Mouse (Mus musculus) monocyte, adult 5-6 weeks (primary cell): ENCODE measurements at regions not wholly inside any gene's neighbourhood (a gene's known extent, or its start where the extent isn't known, plus 50 kb on each side); places are given as distances from the start of the nearest gene placed in this dataset.

Source experiments
- ATAC-seq: fragments of 153-309, 156-312 bp; replicated peaks from 2 replicates; pipeline ENCODE4 v1.8.0; 2017; ENCODE audit warnings: mild to moderate bottlenecking; ENCODE audit not compliant: low TSS enrichment, insufficient number of reproducible peaks, severe bottlenecking, poor library complexity, low FRiP score

DNA sequence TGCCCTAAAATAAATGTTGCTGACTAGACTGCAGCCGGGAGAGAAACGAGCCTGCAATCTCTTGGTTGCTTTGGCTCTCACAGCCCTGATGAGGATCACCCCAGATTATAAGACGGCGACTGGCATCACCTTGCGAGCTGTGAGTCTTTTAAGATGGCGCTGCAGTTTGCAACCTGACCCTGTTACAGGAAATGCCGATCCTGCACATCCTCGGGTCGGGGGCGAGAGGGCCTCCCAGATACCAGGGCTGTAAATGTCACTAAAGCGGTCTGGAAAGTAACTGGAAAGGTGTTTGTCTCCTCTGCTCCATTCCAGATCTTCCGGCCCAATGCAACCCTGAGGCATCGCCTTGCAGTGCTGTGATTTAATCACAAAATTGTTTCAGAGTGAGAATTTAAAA lies 53.4 kb downstream of the Cartpt start:
- ATAC-seq, result no peak

DNA sequence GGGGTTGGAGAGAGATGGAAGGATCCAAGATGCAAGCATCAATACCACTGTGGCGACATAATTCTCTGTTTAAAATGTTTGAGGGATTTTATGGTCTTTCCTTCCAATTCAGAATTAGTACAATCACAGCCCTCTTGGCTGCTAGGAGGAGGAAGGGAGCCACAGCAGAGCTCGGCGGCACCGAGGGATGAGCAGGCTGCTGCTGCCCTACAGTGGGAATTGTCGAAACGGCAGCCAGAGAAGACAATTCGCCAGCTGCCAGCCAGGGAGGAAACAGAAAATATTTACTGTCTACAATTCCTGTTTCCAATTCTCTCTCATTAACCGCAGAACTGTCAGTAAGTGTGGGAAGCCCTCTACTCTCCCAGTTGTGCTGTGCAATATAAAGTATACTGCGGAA lies 58.3 kb downstream of the Cartpt start:
- no peak for ATAC-seq

DNA sequence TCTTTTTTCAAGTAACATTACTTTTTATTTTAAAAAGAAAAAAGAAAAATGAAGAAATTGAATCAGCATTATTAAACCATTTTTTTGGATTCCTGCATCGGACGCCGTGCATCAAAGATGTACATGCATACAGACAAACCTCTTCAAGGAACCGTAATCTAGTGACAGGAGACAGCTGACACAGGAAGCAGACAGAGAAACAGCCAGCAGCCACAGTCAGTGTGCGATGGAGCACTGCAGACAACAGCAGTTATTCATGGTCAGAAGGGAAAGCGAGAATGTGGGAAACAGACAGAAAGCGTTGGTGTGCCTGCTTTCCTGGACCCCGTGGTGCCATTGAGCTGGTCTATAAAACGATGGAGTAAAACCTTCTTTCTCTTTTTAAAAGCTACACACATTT lies 61.4 kb downstream of the Cartpt start:
- no peak for ATAC-seq

DNA sequence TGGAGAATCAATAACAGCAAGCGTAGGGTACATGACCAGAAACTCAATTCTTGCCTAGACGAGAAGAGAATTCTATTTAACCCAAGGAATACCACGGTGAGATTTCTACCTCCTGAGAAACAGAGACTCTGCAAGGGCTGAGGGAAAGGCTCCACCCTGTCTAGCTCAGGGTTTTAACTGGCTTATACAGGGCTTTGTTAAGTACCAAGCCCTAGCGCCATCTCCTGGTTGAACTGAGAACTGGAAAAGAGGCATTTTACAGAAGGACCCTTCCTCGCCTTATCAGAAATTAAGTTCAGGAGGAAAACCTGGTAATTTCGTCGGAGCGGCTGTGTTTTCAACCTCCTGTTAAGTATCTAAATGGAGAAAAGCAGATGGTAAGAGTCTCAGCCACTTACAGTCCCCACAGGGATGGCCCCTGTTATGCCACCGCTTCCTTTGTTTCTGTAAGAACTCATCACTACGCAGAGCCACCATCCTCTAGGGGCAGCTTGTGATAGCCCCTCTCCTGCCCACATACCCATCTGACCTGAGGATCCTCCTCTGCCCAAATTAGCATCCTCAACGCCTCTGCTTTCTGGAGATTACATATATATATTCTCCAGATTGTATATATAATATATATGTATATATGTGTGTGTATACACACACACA lies 63.0 kb downstream of the Cartpt start:
- no peak for ATAC-seq

DNA sequence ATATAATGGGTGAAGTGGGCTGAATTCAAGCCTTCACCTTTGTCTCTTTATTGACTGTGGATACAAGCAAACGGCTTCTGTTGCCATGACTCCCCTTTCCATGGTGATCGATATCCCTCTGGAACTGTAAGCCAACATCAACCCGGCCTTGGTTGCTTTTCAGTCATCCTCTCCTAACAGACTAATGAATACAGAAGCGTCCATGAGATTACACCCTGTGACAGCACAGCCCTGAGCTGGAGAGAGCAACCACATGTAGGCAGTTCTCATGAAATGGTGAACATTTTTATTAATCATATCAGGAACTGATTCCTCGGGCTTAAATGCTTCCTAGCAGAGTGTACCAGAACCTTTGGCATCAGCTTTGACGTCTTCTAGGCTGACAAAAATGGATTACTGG lies 63.7 kb downstream of the Cartpt start:
- ATAC-seq, result no peak

DNA sequence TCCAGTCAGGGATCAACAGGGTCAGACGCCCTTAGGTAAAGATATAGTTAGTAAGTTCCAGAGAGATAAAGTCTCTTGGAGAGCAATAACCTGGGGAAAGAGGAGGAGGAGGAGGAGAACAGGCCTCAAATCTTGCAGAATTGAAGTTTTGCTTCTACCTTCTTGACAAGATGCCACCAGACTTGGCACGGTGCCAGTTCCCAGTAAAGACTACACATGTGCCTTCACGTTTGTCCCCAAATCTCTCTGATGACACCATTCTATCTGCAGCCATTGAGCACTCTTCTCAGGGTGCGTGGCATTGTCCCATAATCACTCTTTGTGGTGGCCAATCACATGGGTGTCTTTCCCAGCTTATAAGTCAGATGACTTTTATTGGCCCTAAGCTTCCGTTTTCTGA lies 64.3 kb downstream of the Cartpt start:
- no peak for ATAC-seq

DNA sequence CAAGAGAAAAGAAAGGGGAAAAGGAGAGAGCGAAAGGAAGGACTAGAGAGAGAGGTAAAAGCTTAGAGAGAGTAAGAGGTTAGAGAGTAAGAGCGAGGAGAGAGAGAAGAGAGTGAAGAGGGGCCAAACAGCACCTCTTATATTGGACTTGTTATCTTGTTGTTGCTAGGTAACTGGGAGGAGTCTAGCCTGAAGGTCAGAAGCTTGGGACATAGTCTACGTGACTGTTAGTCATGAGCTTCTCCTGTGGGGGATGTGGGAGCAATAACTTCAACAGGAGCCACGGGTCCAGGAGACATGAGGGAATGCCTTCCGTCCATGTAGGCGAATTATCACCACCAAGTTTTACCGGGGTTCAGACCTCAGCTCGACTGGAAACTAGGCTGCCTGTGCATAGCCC lies 65.4 kb downstream of the Cartpt start:
- no peak for ATAC-seq

DNA sequence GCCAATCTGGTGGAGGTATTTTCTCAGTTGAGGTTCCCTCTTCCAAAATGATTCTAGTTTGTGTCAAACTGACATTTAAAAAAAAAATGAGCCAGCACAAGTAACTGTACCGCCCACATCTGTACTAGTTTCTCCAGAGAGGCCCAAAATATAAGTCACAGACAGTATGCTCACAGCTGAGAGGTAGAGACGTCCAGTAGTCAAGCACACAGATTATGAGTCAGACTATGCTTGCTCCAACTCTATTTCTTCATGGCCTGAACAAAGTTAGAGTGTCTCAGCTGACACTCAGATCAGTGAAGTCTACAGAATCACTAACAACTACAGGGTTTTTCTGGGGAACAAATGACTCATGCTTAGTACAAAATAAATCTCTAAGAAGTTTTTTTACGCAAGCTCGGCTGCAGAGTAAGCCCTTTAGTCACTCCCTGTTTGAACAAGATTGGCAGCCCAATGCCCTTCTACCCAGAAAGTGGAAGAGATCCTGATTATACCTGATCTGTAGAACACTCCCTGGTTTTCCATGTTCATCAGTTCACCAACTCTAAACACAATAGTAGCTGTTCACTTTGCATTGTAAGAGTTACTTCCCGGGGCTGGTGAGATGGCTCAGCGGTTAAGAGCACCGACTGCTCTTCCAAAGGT lies 70.7 kb downstream of the Cartpt start:
- ATAC-seq, result no peak

DNA sequence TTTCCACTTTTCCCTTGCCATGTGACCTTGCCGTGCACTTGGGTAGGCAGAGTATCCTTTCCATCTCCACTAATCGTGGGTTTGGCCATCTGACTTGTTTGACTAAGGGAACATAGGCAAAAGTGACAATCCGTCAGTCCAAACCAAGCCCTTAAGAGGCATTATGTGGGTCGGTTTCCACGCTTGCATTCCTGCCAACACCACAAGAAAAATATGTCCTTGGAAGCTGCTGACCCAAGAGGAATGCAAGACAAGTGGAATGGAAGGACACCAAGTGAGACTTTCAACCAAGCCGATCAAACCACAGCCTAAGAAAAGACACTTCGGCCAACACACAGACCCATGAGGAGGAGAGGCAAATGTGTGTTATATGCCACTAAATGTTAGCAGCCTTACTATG lies 73.3 kb downstream of the Cartpt start:
- ATAC-seq, result no peak

DNA sequence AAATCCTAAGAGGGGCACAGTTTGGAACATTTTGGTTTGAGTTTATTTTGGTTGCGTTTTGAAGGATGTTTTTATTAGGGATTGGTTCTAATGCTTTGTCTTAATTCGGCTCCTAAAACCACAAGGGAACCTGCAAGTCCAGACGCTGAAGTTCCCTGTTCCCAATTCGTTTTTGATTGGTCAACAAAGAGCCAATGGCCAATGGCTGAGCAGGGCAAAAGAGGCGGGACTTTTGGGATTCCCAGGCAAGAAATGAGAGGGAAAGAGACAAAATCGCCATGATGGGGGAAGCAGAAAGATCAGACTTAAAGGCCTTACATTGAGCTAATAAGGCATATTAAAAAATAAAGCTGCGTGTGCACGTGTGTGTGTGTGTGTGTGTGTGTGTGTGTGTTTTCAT lies 76.3 kb downstream of the Cartpt start:
- ATAC-seq, result no peak

DNA sequence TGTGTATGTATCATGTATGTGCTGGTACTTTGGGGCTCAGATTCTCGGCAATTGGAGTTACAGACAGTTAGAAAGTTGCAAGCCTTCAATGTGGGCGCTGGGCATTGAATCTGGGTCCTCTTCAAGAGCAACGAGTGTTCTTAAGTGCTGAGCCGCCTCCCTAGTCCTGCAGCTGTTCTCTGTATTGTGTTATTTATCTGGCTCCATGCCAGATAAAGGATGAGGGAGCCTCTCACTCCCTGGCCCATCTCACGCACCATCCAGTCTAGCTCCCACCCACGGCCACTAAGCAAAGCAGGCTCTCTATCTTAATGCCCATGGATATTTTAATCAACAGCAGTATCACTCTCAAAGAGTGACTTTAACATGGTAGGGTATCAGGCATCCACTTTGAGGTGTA lies 84.2 kb downstream of the Cartpt start:
- no peak for ATAC-seq

DNA sequence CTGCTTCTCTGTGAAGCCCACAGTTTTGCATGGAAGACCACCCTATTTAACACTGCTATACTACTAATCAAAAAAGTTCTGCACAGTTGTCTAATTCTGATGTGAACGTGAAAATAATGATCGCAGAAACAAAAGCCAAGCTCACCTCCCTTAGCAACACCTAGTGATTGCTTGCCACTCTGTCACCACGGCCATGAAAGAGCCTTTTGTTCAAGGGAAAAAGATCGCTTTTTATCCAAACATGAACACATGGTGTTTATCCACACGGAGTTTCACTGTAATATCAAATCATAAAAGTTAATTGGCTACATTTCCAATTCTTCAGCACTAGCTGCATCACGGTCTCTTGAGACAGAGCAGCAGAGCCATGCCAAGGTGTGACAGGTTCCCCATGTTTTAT lies 85.1 kb downstream of the Cartpt start:
- no peak for ATAC-seq

DNA sequence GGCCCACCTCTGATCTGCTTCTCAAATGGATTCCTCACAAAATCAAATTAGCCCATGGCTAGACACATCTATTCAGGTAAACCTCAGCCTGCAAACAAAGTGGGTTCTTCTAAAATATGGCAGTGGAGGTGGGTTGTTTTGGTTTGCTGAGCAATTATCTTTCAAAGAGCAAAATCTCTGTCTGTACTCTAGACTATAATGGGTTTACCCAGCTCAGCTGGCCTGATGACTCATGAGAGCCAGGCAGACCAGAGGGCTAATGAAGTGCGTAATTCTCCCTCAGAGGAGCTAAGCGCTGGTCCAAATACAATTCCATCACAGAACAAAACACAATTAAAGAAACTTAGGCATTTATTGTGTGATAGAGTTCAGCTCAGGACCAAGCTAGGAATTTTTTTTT lies 86.1 kb downstream of the Cartpt start:
- no peak for ATAC-seq

DNA sequence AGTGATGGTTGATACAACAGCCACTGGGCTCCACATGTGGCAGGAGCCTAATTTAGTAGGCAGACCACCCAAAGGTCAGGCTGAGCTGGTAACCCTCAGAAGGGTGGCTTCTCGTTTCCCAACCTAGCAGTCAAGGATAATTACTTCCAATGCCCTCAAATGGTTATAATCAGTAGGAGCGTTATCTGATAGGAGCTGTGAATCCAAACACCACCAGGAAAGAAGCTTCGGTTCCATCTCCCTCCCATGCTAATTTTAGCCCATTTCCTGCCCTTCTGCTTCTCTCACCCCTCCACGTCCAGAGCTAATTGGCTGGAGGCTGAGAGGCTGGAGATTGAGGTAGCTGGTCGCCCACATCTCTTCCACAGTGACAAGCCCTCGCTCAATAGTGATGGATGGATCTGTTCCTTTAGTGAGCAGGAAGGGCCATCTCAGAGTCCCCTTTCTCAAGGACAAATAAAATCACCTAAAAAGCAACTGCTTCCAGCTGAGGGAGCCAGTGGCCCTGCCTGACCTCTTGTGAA lies 86.8 kb downstream of the Cartpt start:
- ATAC-seq, result no peak

DNA sequence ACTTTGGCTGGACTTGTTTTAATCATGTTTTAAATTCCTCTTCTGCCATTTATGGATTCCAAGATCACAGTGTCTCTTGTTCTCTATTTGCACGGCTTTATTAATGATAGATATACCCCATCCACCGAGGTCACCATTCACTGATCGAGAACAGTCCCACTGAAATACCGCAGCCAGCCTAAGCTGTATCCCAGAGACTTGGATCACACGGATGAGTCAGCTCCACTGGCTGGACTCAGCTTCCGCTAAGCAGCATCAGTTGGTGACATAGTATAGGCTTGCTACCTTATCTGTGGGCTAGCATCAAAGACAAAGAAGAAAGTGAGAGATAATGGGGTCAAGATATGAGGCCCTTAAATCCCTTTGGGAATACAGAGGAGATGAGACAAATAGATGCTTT lies 106.4 kb downstream of the Cartpt start:
- ATAC-seq, result no peak

DNA sequence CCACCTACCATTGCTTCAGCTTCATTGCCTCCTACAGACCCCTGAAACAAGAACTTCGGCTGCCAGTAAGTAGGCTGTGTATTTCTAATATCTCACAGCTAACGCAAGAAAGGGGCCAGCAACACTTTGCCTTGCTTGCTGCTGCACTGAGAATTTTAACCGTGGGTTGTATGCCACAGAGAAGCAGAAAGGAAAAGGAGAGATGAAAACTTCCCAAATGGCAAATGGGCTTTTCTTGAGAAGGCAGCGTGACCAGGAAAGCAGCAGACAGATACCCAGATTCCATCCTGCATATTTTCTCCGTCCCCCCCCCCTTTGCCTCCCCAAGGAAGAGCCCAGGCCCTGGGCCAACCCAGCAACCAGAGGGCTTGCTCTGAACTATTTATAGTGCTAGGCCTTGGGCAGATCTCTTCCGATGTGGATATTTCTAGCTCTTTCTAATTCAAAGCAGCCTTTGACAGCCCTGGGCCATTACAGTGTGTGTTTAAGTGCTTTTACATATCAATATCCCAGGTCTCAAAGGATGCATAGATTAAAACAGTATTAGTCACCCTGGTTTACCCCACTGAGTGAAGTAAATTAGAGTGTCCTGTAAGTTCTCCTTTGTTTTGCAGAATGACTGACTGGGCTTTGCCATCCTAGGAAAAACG lies 107.0 kb downstream of the Cartpt start:
- no peak for ATAC-seq

DNA sequence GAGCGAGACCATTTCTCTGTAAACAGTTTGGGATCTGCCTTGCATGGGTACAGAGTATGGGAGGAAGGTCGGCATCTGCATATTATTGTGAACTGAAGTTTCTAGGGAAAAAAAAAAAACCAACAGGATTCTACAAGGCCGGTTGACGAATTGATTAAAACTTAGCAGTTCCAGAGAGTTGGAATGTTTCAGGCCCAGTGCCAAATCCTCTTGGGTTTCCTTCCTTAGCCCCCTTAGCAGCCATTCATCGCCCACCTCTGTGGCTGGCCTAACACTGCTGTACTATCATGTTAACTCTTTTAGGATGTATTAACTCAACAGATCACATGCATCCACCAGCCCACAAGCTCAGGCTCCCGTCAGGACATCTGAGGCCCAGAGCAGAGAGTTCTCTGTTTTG lies 107.9 kb downstream of the Cartpt start:
- no peak for ATAC-seq

DNA sequence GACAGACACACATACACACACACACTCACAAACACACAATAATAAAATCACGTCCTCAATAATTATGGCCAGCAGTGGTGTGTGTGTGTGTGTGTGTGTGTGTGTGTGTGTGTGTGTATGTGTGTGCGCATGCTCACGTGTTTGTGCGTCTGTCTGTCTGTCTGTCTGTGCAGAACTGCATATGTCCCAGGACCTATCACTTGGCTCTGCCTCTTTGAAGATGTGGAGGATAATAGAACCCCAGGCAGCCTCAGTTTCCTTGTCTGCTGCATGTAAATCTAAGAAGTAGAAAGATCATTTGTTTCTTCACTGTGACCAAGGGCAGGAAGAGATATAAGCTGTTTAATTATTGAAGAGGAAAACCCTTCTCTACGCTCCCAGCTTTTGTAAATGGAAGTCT lies 109.9 kb downstream of the Cartpt start:
- ATAC-seq, result no peak

DNA sequence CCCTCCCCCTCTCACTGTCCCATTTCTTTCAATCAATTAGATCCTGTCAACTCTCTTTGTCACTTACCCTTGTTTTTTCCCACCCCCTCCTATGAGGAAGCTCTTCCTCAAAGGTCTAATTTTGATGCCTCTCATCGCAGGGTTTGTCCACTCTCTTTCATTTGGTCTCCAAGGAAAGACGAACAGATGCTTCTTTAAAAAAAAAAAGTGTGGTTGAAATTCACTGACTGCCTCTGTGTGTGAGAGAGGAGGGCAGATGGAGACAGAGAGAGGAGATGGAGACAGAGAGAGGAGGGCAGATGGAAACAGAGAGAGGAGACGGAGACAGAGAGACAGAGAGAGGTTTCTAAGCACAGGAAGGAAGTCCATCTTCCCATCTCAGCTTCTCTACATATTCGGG lies 113.1 kb downstream of the Cartpt start:
- no peak for ATAC-seq

DNA sequence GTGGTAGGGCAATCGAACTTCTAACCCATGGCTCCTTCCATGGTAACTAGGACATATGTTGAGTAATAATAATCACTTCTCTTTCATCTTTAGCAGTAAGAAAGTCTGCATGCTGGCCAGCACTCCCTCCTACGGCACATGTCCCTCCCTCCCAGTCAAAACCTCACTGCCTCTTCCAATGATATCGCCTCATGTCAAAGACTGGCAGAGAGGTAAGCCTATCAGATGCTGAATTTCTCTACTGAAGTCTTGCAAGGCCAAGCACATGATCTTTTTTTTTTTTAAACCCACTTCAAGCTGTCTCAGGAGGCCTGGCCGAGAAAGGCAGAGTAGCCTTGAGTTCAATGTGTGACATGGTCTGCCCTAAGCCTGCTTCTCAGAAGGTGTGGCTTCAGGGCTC lies 115.5 kb downstream of the Cartpt start:
- no peak for ATAC-seq
